Mouse (Mus musculus) lung, embryonic 16.5 days (tissue): ENCODE measurements at regions not wholly inside any gene's neighbourhood (a gene's known extent, or its start where the extent isn't known, plus 50 kb on each side); places are given as distances from the start of the nearest gene placed in this dataset.
A peak's percentile ranks its signal among the peaks of the same experiment; 100 is the strongest.

Experiments used
- ATAC-seq: fragments of 200-750 bp; cut with Nextera tagmentation; 2 replicates; pipeline ENCODE4 v1.8.0; 2017; ENCODE audit warnings: low read depth, mild to moderate bottlenecking, moderate library complexity
- H3K27ac ChIP-seq: fragments of 300-500 bp; sonication (generic); 2 replicates; pipeline ENCODE4 v1.5.1; 2014; ENCODE audit warnings: mild to moderate bottlenecking, control low read depth, low read length
- H3K27me3 ChIP-seq: fragments of 300-500 bp; sonication (generic); 2 replicates; pipeline ENCODE4 v1.6.1; 2014; ENCODE audit warnings: low read depth, low read length, mixed read lengths; ENCODE audit not compliant: control insufficient read depth, insufficient read depth
- H3K36me3 ChIP-seq: fragments of 300-500 bp; sonication (generic); 2 replicates; pipeline ENCODE4 v1.6.1; 2014; ENCODE audit warnings: low read length; ENCODE audit not compliant: control insufficient read depth, insufficient read depth
- H3K4me1 ChIP-seq: fragments of 300-500 bp; sonication (generic); replicated peaks from 2 replicates; pipeline ENCODE4 v1.6.1; 2014; ENCODE audit warnings: low read length, mixed read lengths; ENCODE audit not compliant: control insufficient read depth, insufficient read depth
- H3K4me2 ChIP-seq: fragments of 300-500 bp; sonication (generic); 2 replicates; pipeline ENCODE4 v1.6.1; 2014; ENCODE audit warnings: low read depth, low read length, control low read depth
- H3K4me3 ChIP-seq: fragments of 300-500 bp; sonication (generic); 2 replicates; pipeline ENCODE4 v1.5.1; 2014; ENCODE audit warnings: mild to moderate bottlenecking, low read length, control low read depth
- H3K9ac ChIP-seq: fragments of 300-500 bp; sonication (generic); 2 replicates; pipeline ENCODE4 v1.6.1; 2014; ENCODE audit warnings: low read length, control low read depth
- H3K9me3 ChIP-seq: fragments of 300-500 bp; sonication (generic); 2 replicates; pipeline ENCODE4 v1.6.1; 2016; ENCODE audit warnings: low read length; ENCODE audit not compliant: control insufficient read depth
- WGBS: fragments of 180-500 bp; shearing (Covaris S2); extraction: QIAGEN DNeasy Blood & Tissue Kit; methylation state at CpG from one replicate; pipeline ENCODE4 v1.1.7; 2014; 5-methylcytosine and 5-hydroxymethylcytosine counted together

- peak; percentile 91 for ATAC-seq
- H3K9me3 ChIP-seq: no peaks in the 10 kb centered on the region
Observed at GRCm38 (mm10) chr13:15802043-15802795, 209.4 kb upstream of the Inhba start.

GRCm38 (mm10) chr13:15803965-15804364, 207.7 kb upstream of the Inhba start:
- Histone ChIP-seq H3K27ac (no peak overlapping the region), H3K9ac (no peak overlapping the region), H3K4me1 (no peaks in the 10 kb centered on the region), H3K9me3 (no peaks in the 10 kb centered on the region), H3K27me3 (no peaks in the 10 kb centered on the region), H3K4me3 (no peak overlapping the region), H3K36me3 (no peaks in the 10 kb centered on the region), H3K4me2 (no peak overlapping the region)
- WGBS: 38% methylated on average over 1 of the region's 1 CpGs
- no peak for ATAC-seq

More at GRCm38 (mm10) chr13:15802043-15802795, 209.4 kb upstream of the Inhba start:
- Histone ChIP-seq H3K27ac (no peak overlapping the region), H3K4me1 (no peaks in the 10 kb centered on the region), H3K4me2 (peak overlapping the region; percentile 23), H3K36me3 (no peaks in the 10 kb centered on the region), H3K27me3 (no peaks in the 10 kb centered on the region), H3K9ac (no peak overlapping the region), H3K4me3 (peak overlapping the region; percentile 11; the same call in 1 of the 2 replicates)
- 39% methylated on average over 16 of the region's 16 CpGs for WGBS

GRCm38 (mm10) chr13:15806925-15807324, 204.7 kb upstream of the Inhba start:
- no peaks in the 10 kb centered on the region for H3K4me1 ChIP-seq
- WGBS: 75% methylated on average over 4 of the region's 4 CpGs
- no peak overlapping the region for H3K9ac ChIP-seq
- no peak overlapping the region for H3K4me2 ChIP-seq
- H3K27ac ChIP-seq: no peak overlapping the region
- no peak overlapping the region for H3K4me3 ChIP-seq
- no peaks in the 10 kb centered on the region for H3K9me3 ChIP-seq
- no peak for ATAC-seq
- H3K36me3 ChIP-seq: no peaks in the 10 kb centered on the region
- no peaks in the 10 kb centered on the region for H3K27me3 ChIP-seq

GRCm38 (mm10) chr13:15822261-15822850, 189.3 kb upstream of the Inhba start:
- Histone ChIP-seq H3K4me3 (no peak overlapping the region), H3K4me1 (no peaks in the 10 kb centered on the region), H3K9me3 (no peaks in the 10 kb centered on the region), H3K36me3 (no peaks in the 10 kb centered on the region), H3K9ac (no peak overlapping the region), H3K27me3 (no peaks in the 10 kb centered on the region), H3K4me2 (no peak overlapping the region), H3K27ac (no peak overlapping the region)
- WGBS: 48% methylated on average over 1 of the region's 1 CpGs
- ATAC-seq: no peak

GRCm38 (mm10) chr13:15845806-15846205, 165.8 kb upstream of the Inhba start:
- H3K4me1 ChIP-seq: no peaks in the 10 kb centered on the region
- no peak overlapping the region for H3K9ac ChIP-seq
- H3K27me3 ChIP-seq: no peaks in the 10 kb centered on the region
- H3K4me2 ChIP-seq: no peak overlapping the region
- no peaks in the 10 kb centered on the region for H3K9me3 ChIP-seq
- no peaks in the 10 kb centered on the region for H3K36me3 ChIP-seq
- ATAC-seq: no peak
- H3K4me3 ChIP-seq: no peak overlapping the region
- no peak overlapping the region for H3K27ac ChIP-seq

- H3K4me2 ChIP-seq: no peak overlapping the region
- no peaks in the 10 kb centered on the region for H3K9me3 ChIP-seq
- 74% methylated on average over 5 of the region's 5 CpGs for WGBS
- no peaks in the 10 kb centered on the region for H3K4me1 ChIP-seq
- no peak overlapping the region for H3K9ac ChIP-seq
- no peak for ATAC-seq
- H3K36me3 ChIP-seq: no peaks in the 10 kb centered on the region
- H3K27me3 ChIP-seq: no peaks in the 10 kb centered on the region
- H3K4me3 ChIP-seq: no peak overlapping the region
- H3K27ac ChIP-seq: no peak overlapping the region
Observed at GRCm38 (mm10) chr13:15848017-15848416, 163.6 kb upstream of the Inhba start.

GRCm38 (mm10) chr13:15849129-15849528, 162.5 kb upstream of the Inhba start:
- no peak for ATAC-seq
- H3K27ac ChIP-seq: no peak overlapping the region
- H3K9ac ChIP-seq: no peak overlapping the region
- no peak overlapping the region for H3K4me2 ChIP-seq
- H3K36me3 ChIP-seq: no peaks in the 10 kb centered on the region
- no peaks in the 10 kb centered on the region for H3K4me1 ChIP-seq
- H3K9me3 ChIP-seq: no peaks in the 10 kb centered on the region
- no peak overlapping the region for H3K4me3 ChIP-seq
- 71% methylated on average over 3 of the region's 3 CpGs for WGBS
- H3K27me3 ChIP-seq: no peaks in the 10 kb centered on the region

- Histone ChIP-seq H3K9ac (no peak overlapping the region), H3K4me2 (no peak overlapping the region), H3K4me1 (no peaks in the 10 kb centered on the region), H3K9me3 (no peaks in the 10 kb centered on the region), H3K27ac (no peak overlapping the region), H3K27me3 (no peaks in the 10 kb centered on the region), H3K36me3 (no peaks in the 10 kb centered on the region), H3K4me3 (no peak overlapping the region)
- ATAC-seq: no peak
- 68% methylated on average over 2 of the region's 2 CpGs for WGBS
Observed at GRCm38 (mm10) chr13:15850358-15850757, 161.3 kb upstream of the Inhba start.

- H3K9ac ChIP-seq: no peak overlapping the region
- no peaks in the 10 kb centered on the region for H3K9me3 ChIP-seq
- no peak for ATAC-seq
- H3K27me3 ChIP-seq: no peaks in the 10 kb centered on the region
- no peak overlapping the region for H3K27ac ChIP-seq
- H3K4me2 ChIP-seq: no peak overlapping the region
- no peaks in the 10 kb centered on the region for H3K36me3 ChIP-seq
- no peaks in the 10 kb centered on the region for H3K4me1 ChIP-seq
- no peak overlapping the region for H3K4me3 ChIP-seq
Observed at GRCm38 (mm10) chr13:15853022-15853566, 158.6 kb upstream of the Inhba start.
